Mouse (Mus musculus) heart, postnatal 25 days (tissue): ENCODE data around the gene Eef1akmt4. TPM values are rescaled to one million over a fixed set of nuclear protein-coding genes. Genes with fewer than 3 reads are reported as not detected.
"Not testable (repeated sequence)": the region's sequence is repeated elsewhere in the genome, so short reads cannot be mapped to it uniquely, and the experiment has no call there.

Experiments
- DNase-seq: peaks from one replicate; pipeline ENCODE4 v3.0.0; 2022; ENCODE audit warnings: low spot score
- intact Hi-C: fragments of 180-260 bp; cut with DNase I; formaldehyde crosslinking; loops from one replicate; pipeline ENCODE4 v1.15.1; 2025
- microRNA-seq: library from miRNA; unstranded; fragments of <30 nt; microRNA quantifications from one replicate; pipeline ENCODE4 v1.2.0, GENCODE M21; 2022
- total RNA-seq, 2 experiments: library from RNA; stranded (reverse); gene quantifications; 2 replicates each; pipeline ENCODE4 v1.2.3; 2021

The Eef1akmt4 gene
- total RNA-seq, 2 experiments from 2014 or later: 5.6 to 6.4 TPM

- intact Hi-C loops: no loop called here
- peak; percentile 35 for DNase-seq
These were observed 10.7 kb downstream of the Eef1akmt4 start for GRCm38 (mm10) chr16:20621991-20622685.

- intact Hi-C loops: no loop called here
- no peak for DNase-seq
These were observed 11.8 kb downstream of the Eef1akmt4 start for GRCm38 (mm10) chr16:20623211-20623610.

DNA sequence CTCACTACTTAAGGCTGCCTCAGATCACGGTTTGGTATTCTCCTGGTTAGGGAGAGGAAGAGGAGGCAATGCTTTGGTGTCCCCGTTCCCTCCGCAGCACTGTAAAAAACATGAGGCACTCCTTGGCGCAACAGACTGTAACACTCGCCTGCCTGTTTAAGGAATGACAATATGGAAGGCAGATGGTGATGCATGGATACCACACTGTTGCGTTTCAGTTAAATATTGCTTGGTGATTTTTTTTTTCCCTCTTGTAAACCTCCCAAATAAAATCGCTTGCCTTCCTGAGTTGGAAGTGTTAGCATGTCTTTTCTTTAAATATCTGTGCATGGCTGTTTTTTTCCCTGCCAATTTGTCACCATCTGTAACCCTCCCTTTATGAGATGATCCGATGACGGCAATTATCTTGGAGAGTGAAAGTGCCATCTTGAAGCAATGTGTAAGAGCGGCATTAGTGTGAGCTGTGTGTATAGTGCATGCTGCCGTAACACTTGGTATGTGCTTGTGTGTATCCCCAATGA lies 17.5 kb downstream of the Eef1akmt4 start:
- no peak for DNase-seq
- intact Hi-C loops: no loop called here

DNA sequence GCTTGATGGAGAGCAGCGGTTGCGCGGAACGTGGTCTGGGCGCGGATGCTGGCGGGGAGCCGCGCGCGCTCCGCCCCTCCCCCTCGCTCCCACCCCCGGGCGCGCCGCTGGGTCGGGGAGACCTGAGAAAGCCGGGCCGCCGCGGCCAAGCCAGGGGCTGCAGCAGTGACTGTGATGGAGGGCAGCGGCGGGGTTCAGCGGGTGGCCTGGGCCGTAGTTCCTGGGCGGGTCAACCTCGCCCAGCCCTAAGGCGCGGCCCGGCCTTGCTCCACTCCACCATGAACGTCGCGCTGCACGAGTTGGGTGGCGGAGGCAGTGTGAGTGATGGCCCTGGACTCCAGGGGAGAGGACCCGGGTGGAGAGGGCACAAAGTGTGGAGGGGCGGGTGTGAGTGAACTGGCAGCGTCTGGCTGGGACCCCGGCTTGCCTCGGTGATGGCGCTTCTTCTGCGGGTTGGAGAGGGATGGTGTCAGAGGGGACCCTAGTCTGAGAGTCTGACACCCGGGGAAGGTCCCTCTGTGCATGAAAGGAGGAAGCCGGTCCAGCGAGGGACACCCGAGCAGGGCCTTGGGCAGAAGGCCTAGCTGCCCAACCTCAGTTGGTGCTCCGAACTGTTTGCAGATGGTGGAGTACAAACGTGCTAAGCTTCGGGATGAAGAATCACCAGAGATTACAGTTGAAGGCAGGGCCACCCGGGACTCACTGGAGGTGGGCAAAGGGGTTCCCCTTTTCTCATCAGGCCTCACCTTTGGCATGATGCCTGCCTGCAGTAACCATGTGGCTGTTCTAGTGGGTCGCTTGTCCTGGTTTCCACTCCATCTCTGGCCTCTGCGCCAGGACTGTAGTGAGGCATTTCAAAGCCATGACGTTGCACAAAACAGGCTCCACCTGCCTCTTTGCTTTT lies 18.6 kb downstream of the Eef1akmt4 start, which contains the start of gene Ece2:
Gene Ece2, plus strand, starts transcription at position 98 of the 904 bp plus-strand sequence.
- no peak for DNase-seq
- intact Hi-C loops: no loop called here

- no peak for DNase-seq
- intact Hi-C loops: no loop called here
These were observed 26.0 kb downstream of the Eef1akmt4 start for GRCm38 (mm10) chr16:20637410-20637809.

DNA sequence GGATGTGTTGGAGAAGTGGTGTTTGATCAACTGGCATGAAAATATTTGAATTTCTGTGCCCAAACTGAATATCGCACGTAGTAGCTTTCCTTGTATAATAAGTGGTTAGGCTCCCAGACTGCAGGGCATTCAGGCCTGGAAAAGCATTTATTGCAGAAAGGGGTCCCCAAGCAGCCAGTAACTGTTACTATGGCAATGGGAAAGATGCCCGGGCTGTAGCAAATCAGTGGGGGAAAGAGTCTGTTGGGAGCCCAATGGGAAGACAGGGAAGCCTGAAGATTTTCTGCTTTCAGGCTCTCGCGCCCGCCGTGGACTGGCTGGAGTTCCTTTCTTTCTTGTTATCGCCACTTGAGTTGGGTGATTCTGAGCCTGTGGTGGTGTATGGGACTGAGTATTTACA lies 27.0 kb downstream of the Eef1akmt4 start:
- DNase-seq: no peak
- intact Hi-C loops: no loop called here

DNA sequence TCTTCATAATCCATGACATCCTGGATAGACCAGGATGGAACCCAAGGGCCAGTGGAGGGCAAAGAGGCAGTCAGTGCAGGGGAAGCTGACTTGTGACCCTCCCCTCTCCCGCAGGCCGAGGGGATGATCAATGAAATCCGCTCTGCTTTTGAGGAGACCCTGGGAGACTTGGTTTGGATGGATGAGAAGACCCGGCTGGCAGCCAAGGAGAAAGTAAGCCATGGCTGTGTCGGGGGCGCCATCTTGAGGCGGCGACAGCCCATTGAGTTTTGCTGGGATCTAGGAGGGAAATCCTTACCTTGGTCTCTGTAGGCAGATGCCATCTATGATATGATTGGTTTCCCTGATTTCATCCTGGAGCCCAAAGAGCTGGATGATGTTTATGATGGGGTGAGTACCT lies 30.8 kb downstream of the Eef1akmt4 start:
- DNase-seq: no peak

GRCm38 (mm10) chr16:20643911-20644310 lies 32.5 kb downstream of the Eef1akmt4 start:
- intact Hi-C loops: loop anchor here (5.0 kb wide), 1 partner anchor 97 kb away; the partner anchor contains the start of gene Abcf3
- no peak for DNase-seq

More for the DNA sequence above, 30.8 kb downstream of the Eef1akmt4 start:
- intact Hi-C loops: loop anchor here (1.0 to 5.0 kb wide), 2 partner anchors 95 to 146 kb away; partner anchors contain the start of gene Abcf3

- peak; percentile 92 for DNase-seq
- intact Hi-C loops: loop anchor here (2.0 to 10.0 kb wide), 2 partner anchors 41 to 113 kb away; partner anchors contain the start of genes Alg3, Eef1akmt4 and Gm49333
These were observed 39.9 kb downstream of the Eef1akmt4 start, which contains the start of gene Psmd2 for GRCm38 (mm10) chr16:20651076-20651946. Gene Psmd2 (plus strand): TSS chr16:20651652.

GRCm38 (mm10) chr16:20651947-20652310 lies 40.5 kb downstream of the Eef1akmt4 start:
- intact Hi-C loops: loop anchor here (2.0 to 10.0 kb wide), 2 partner anchors 41 to 113 kb away; partner anchors contain the start of genes Alg3, Eef1akmt4 and Gm49333
- no peak for DNase-seq

GRCm38 (mm10) chr16:20653315-20653714 lies 41.9 kb downstream of the Eef1akmt4 start:
- DNase-seq: no peak
- intact Hi-C loops: loop anchor here (10.0 kb wide), 1 partner anchor 111 kb away; no protein-coding TSS in a partner anchor

- intact Hi-C loops: loop anchor here (10.0 kb wide), 1 partner anchor 107 kb away; no protein-coding TSS in a partner anchor
- no peak for DNase-seq
These were observed 46.3 kb downstream of the Eef1akmt4 start for GRCm38 (mm10) chr16:20657661-20658060.

GRCm38 (mm10) chr16:20668013-20668412 lies 56.6 kb downstream of the Eef1akmt4 start, which contains the start of gene Eif4g1:
Gene Eif4g1 (plus strand): TSS chr16:20668313.
- DNase-seq, intact Hi-C loops: not testable (repeated sequence)

Small RNA genes lying within 50 kb of the gene (microRNA-seq; reads per million reads assigned to microRNA genes)
- 1.1 reads per million for gene Mir1224

Other genes with a start within 250 kb of the Eef1akmt4 start
- gene Abcc5, start 185.2 kb upstream of the Eef1akmt4 start, total RNA-seq: 10 to 100 TPM; 30.6 to 34.8 TPM
- gene Eif2b5, start 112.8 kb upstream of the Eef1akmt4 start, total RNA-seq: 10 to 100 TPM; 52.4 to 59.1 TPM
- gene Dvl3, start 94.6 kb upstream of the Eef1akmt4 start, total RNA-seq: 10 to 100 TPM; 44.9 to 46.8 TPM
- gene Ap2m1, start 76.1 kb upstream of the Eef1akmt4 start, total RNA-seq: 100 to 1,000 TPM; 201 to 215 TPM
- gene Abcf3, start 63.0 kb upstream of the Eef1akmt4 start, total RNA-seq: 10 to 100 TPM; 64.9 to 69.4 TPM
- under 1 TPM; 0.20 to 0.23 TPM for gene Vwa5b2, start 22.1 kb upstream of the Eef1akmt4 start, total RNA-seq
- under 1 TPM in 1 of 2 experiments, not detected in 1; 0.16 TPM for gene Gm49333, start within 50 bp of the Eef1akmt4 start, total RNA-seq
- gene Alg3, start 142 bp downstream of the Eef1akmt4 start, total RNA-seq: 10 to 100 TPM; 11.5 to 12.1 TPM
- under 1 TPM; 0.65 to 0.73 TPM for gene Camk2n2, start 9.7 kb downstream of the Eef1akmt4 start, total RNA-seq
- gene Ece2, start 18.2 kb downstream of the Eef1akmt4 start, total RNA-seq: under 1 TPM; 0.56 to 0.57 TPM
- 100 to 1,000 TPM; 190 to 201 TPM for gene Psmd2, start 40.1 kb downstream of the Eef1akmt4 start, total RNA-seq
- 100 to 1,000 TPM; 388 to 397 TPM for gene Eif4g1, start 56.7 kb downstream of the Eef1akmt4 start, total RNA-seq
- gene Fam131a, start 81.6 kb downstream of the Eef1akmt4 start, total RNA-seq: 10 to 100 TPM; 28.3 to 31.4 TPM
- 10 to 100 TPM in 1 of 2 experiments, 1 to 10 TPM in 1; 9.0 to 10.5 TPM for gene Polr2h, start 106.1 kb downstream of the Eef1akmt4 start, total RNA-seq
- gene Clcn2, start 106.2 kb downstream of the Eef1akmt4 start, total RNA-seq: 1 to 10 TPM; 1.5 to 2.1 TPM
- gene Chrd, start 121.5 kb downstream of the Eef1akmt4 start, total RNA-seq: 1 to 10 TPM; 2.0 to 2.7 TPM
- gene Thpo, start 122.9 kb downstream of the Eef1akmt4 start, total RNA-seq: under 1 TPM in 1 of 2 experiments, not detected in 1; 0.50 TPM